ENCODE assay signal across 23 mouse cellular contexts in genomic region chr2:18310261-18311104, GRCm38 (mm10).
DNase-seq lines count a peak whose midpoint lies in the region; ATAC-seq and TF ChIP-seq lines count a peak whose summit lies in the region.
"Had no signal": no experiment of that assay in that cellular context is flagged by ENCODE, and none has a peak within 500 bp of the region (broad histone marks: within the 10 kb centered on the region; RNA-seq: fewer than 3 reads in every experiment).

No protein-coding gene starts in this region.

- DNase-seq in midbrain, embryonic 11.5 days (ENCODE audit: low spot score, missing footprints) = peak; percentile 68
- peak; percentile 8 for DNase-seq in Muller cell, postnatal 12 days (ENCODE audit: inconsistent ontology term)
- DNase-seq in brain, embryonic 14.5 days (ENCODE audit: low read depth) = peak; percentile 92
- DNase-seq in frontal cortex, postnatal 14 days (ENCODE audit: low spot score in 2 of 2) = no peak
- no peak for DNase-seq in urinary bladder, postnatal 14 days (ENCODE audit: low spot score)
- DNase-seq: adrenal gland, adult 8-10 months; adrenal gland, postnatal 25 days; cerebellum, adult 18-20 months; cerebellum, adult 9-10 months; cerebellum, postnatal 25 days; gastrocnemius, adult 2 months; gastrocnemius, postnatal 14 days; heart, adult 11 months had no signal

- no peaks in the 10 kb centered on the region for H3K36me3 ChIP-seq in midbrain, embryonic 11.5 days (ENCODE audit: control insufficient read depth, insufficient read depth, low read length)
- no peaks in the 10 kb centered on the region for H3K36me3 ChIP-seq in midbrain, embryonic 16.5 days (ENCODE audit: control insufficient read depth, insufficient read depth, low read length)
- H3K36me3 ChIP-seq in forebrain, embryonic 15.5 days = no peaks in the 10 kb centered on the region
- H3K36me3 ChIP-seq: embryonic facial prominence, embryonic 12.5 days; embryonic facial prominence, embryonic 15.5 days; hindbrain, embryonic 12.5 days; hindbrain, embryonic 15.5 days had no signal

- no peak for TF ChIP-seq CTCF in brain, embryonic 14.5 days (IDR thresholded peaks at IDR 0.05; ENCODE audit: borderline replicate concordance, extremely low read depth, insufficient read depth, insufficient read length)

- no peak overlapping the region for H3K27ac ChIP-seq in midbrain, embryonic 11.5 days (ENCODE audit: low read depth, low read length)
- H3K27ac ChIP-seq in midbrain, embryonic 16.5 days (ENCODE audit: low read length) = no peak overlapping the region
- no peak overlapping the region for H3K27ac ChIP-seq in forebrain, embryonic 15.5 days (replicated peaks)
- H3K27ac ChIP-seq: embryonic facial prominence, embryonic 12.5 days; embryonic facial prominence, embryonic 15.5 days; gastrocnemius, adult 2 months; hindbrain, embryonic 12.5 days; hindbrain, embryonic 15.5 days had no signal

- no peak overlapping the region for H3K9ac ChIP-seq in midbrain, embryonic 11.5 days (ENCODE audit: low read length)
- no peak overlapping the region for H3K9ac ChIP-seq in midbrain, embryonic 16.5 days (ENCODE audit: low read depth, low read length)
- H3K9ac ChIP-seq in forebrain, embryonic 15.5 days (replicated peaks) = no peak overlapping the region
- H3K9ac ChIP-seq: embryonic facial prominence, embryonic 12.5 days; embryonic facial prominence, embryonic 15.5 days; hindbrain, embryonic 12.5 days; hindbrain, embryonic 15.5 days had no signal

- no peak overlapping the region for H3K4me3 ChIP-seq in midbrain, embryonic 11.5 days (ENCODE audit: low read depth, low read length)
- no peak overlapping the region for H3K4me3 ChIP-seq in midbrain, embryonic 16.5 days (ENCODE audit: low read depth, low read length)
- no peak overlapping the region for H3K4me3 ChIP-seq in forebrain, embryonic 15.5 days
- H3K4me3 ChIP-seq: embryonic facial prominence, embryonic 12.5 days; embryonic facial prominence, embryonic 15.5 days; gastrocnemius, adult 2 months; hindbrain, embryonic 12.5 days; hindbrain, embryonic 15.5 days had no signal

- no peak for TF ChIP-seq POLR2A in brain, embryonic 14.5 days (IDR thresholded peaks at IDR 0.05; ENCODE audit: borderline replicate concordance, extremely low read depth, insufficient read depth, insufficient read length, poor library complexity, severe bottlenecking)

- H3K4me2 ChIP-seq in midbrain, embryonic 11.5 days = no peak overlapping the region
- H3K4me2 ChIP-seq in midbrain, embryonic 16.5 days (ENCODE audit: low read length) = no peak overlapping the region
- no peak overlapping the region for H3K4me2 ChIP-seq in forebrain, embryonic 15.5 days (replicated peaks)
- H3K4me2 ChIP-seq: embryonic facial prominence, embryonic 12.5 days; embryonic facial prominence, embryonic 15.5 days; heart, embryonic 11.5 days; hindbrain, embryonic 12.5 days; hindbrain, embryonic 15.5 days had no signal

- H3K9me3 ChIP-seq in midbrain, embryonic 11.5 days (ENCODE audit: control insufficient read depth, low read length) = no peaks in the 10 kb centered on the region
- no peaks in the 10 kb centered on the region for H3K9me3 ChIP-seq in midbrain, embryonic 16.5 days (replicated peaks; ENCODE audit: control insufficient read depth, low read length, poor library complexity, severe bottlenecking)
- no peaks in the 10 kb centered on the region for H3K9me3 ChIP-seq in forebrain, embryonic 15.5 days
- H3K9me3 ChIP-seq: embryonic facial prominence, embryonic 12.5 days; embryonic facial prominence, embryonic 15.5 days; hindbrain, embryonic 12.5 days; hindbrain, embryonic 15.5 days had no signal

- 76% methylated on average over 4 of the region's 4 CpGs for WGBS in midbrain, embryonic 11.5 days
- 55% methylated on average over 4 of the region's 4 CpGs for WGBS in midbrain, embryonic 16.5 days
- WGBS in forebrain, embryonic 15.5 days = 23% methylated on average over 4 of the region's 4 CpGs

- H3K4me1 ChIP-seq in midbrain, embryonic 11.5 days (ENCODE audit: control insufficient read depth, insufficient read depth, low read length) = no peaks in the 10 kb centered on the region
- no peaks in the 10 kb centered on the region for H3K4me1 ChIP-seq in midbrain, embryonic 16.5 days (ENCODE audit: control insufficient read depth, insufficient read depth, low read length)
- H3K4me1 ChIP-seq in forebrain, embryonic 15.5 days = peaks cover 9% of the 10 kb centered on the region; the same call in 1 of the 2 replicates
- H3K4me1 ChIP-seq: embryonic facial prominence, embryonic 12.5 days; embryonic facial prominence, embryonic 15.5 days; hindbrain, embryonic 12.5 days; hindbrain, embryonic 15.5 days had no signal

- no peak for ATAC-seq in midbrain, embryonic 11.5 days (ENCODE audit: low FRiP score)
- no peak for ATAC-seq in midbrain, embryonic 16.5 days
- ATAC-seq in forebrain, embryonic 15.5 days (replicated peaks) = peak; percentile 66
- ATAC-seq: activated CD4-positive, CD25-positive, alpha-beta regulatory T cell, adult 4 months; CD4-positive, CD25-positive, alpha-beta regulatory T cell, adult 4 months; intestine, postnatal 0 days had no signal

- no peaks in the 10 kb centered on the region for H3K27me3 ChIP-seq in midbrain, embryonic 11.5 days (ENCODE audit: control insufficient read depth, insufficient read depth, low read length)
- no peaks in the 10 kb centered on the region for H3K27me3 ChIP-seq in midbrain, embryonic 16.5 days (ENCODE audit: control insufficient read depth, insufficient read depth, low read depth, low read length)
- H3K27me3 ChIP-seq in forebrain, embryonic 15.5 days = no peaks in the 10 kb centered on the region
- H3K27me3 ChIP-seq: embryonic facial prominence, embryonic 12.5 days; embryonic facial prominence, embryonic 15.5 days; hindbrain, embryonic 12.5 days; hindbrain, embryonic 15.5 days had no signal

Comparison
In these comparisons a context has a peak if more than half of its experiments do, and no peak if none do; other contexts are left out.
1. DNase-seq: peak in midbrain, embryonic 11.5 days (single experiment), Muller cell, postnatal 12 days (single experiment) and brain, embryonic 14.5 days (single experiment); none in frontal cortex, postnatal 14 days (0 of 2) and urinary bladder, postnatal 14 days (single experiment).